Mouse (Mus musculus): Measurements from ENCODE around the gene Sfxn1.

Gene Sfxn1

DNA sequence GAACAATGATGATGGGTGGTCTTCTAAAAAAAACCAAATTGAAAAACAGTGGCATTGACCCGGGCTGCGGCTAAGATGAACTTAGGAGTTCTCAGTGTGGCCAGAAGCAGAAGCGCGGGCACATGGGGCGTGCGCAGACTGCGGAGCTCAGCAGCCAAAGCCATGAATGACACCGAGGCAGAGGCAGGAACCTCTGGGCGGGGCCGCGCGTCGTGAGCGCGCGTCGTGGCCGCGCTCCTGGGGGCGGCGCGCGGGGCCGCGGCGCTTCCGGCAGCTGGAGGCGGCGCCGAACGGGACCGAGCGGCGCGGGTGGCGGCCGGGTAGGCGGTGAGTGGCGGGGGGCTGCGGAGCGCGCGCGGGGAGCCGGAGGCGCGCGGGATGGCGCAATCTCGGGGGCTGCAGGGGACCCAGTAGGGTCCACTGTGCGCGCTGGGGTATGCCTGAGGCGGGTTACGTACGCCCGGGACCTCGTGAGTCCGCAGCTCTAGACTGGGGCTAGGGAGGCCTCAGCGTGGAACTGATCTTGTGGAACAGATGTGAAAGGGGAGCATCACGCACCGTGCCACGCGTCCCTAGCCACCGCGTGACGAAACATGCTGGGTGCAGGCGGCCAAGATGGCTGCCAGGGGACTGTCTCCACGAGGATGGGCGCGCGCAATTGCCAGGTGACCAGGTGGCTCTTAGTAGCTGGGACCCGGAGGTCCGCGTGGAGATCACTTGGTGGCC is at the start of gene Sfxn1:
Gene Sfxn1 (plus strand): TSS at position 264 of the 726 bp plus-strand sequence.
- DNase-seq: peak; percentile 72 to 91

DNA sequence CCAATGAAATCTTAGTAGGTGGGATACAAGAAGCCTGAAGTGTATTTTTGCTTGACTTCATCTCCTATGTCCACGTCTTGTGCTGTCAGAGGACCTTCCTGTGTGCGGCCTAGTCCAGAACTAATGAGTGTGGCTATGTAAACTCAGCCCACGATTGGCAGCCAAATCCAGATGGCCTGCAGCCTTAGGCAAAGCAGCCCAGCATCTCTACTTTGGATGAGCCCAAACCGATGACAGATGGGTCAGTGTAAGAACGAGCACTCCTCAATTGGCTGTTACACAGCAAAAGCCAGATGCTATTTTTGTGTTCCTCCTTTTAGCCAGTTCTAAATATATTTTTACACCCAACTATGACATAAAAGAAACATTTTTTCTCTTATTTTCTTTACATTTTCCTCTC is 48.4 kb upstream of the Sfxn1 start:
- DNase-seq: no peak

GRCm38 (mm10) chr13:54027079-54027478 is 44.6 kb upstream of the Sfxn1 start:
- no peak for DNase-seq

GRCm38 (mm10) chr13:54033653-54034052 is 38.0 kb upstream of the Sfxn1 start:
- DNase-seq: no peak

- DNase-seq: peak in 1 of 2 experiments; percentile 30
These were observed 36.1 kb upstream of the Sfxn1 start for GRCm38 (mm10) chr13:54035541-54035940.

GRCm38 (mm10) chr13:54037936-54038335 is 33.7 kb upstream of the Sfxn1 start:
- DNase-seq: no peak

GRCm38 (mm10) chr13:54040256-54040655 is 31.4 kb upstream of the Sfxn1 start:
- no peak for DNase-seq

- no peak for DNase-seq
These were observed 22.9 kb upstream of the Sfxn1 start for GRCm38 (mm10) chr13:54048679-54049352.

- DNase-seq: no peak
These were observed 20.0 kb upstream of the Sfxn1 start for GRCm38 (mm10) chr13:54051641-54052040.

GRCm38 (mm10) chr13:54054962-54055361 is 16.7 kb upstream of the Sfxn1 start:
- DNase-seq: no peak

GRCm38 (mm10) chr13:54055448-54055861 is 16.2 kb upstream of the Sfxn1 start, which contains the start of gene Drd1:
Gene Drd1 (minus strand): TSS chr13:54055705.
- DNase-seq: peak; percentile 64 to 69

DNA sequence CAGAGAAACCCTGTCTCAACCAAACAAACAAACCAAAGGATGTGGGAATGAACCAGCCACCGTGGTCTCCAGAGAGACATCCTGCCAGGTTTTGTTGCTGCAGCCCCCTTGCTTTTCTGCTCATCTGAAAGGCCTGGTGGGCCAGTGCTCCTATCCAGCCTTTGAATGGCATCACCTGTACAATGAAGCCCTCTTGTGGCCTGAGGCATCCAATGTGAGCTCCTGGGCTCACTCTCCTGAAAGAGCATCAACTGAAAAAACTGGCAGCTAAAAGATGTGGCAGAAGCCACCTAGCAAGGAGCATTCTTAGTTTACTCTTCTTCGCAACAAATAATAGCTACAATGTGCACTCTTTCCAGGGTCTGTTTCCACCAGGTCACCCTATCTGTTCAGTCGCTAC is 9.6 kb upstream of the Sfxn1 start:
- DNase-seq: no peak

DNA sequence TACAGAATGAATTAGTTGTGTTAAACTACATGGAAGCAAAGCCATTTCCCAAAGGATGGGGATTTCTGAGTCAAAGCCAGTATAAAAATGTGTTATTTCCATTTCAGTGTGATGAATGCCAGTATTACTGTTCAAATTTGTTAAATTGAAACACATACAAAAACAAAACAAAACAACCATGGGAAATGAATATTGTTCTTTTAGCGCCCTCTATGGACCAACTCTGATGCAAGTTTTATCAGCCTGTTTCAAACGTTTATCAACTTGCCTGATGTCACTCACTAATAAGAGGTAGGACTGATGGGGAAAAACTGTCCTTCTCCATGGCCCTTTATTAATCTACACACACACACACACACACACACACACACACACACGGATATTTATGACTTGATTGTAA is 8.4 kb upstream of the Sfxn1 start:
- DNase-seq: peak in 1 of 2 experiments; percentile 49

DNA sequence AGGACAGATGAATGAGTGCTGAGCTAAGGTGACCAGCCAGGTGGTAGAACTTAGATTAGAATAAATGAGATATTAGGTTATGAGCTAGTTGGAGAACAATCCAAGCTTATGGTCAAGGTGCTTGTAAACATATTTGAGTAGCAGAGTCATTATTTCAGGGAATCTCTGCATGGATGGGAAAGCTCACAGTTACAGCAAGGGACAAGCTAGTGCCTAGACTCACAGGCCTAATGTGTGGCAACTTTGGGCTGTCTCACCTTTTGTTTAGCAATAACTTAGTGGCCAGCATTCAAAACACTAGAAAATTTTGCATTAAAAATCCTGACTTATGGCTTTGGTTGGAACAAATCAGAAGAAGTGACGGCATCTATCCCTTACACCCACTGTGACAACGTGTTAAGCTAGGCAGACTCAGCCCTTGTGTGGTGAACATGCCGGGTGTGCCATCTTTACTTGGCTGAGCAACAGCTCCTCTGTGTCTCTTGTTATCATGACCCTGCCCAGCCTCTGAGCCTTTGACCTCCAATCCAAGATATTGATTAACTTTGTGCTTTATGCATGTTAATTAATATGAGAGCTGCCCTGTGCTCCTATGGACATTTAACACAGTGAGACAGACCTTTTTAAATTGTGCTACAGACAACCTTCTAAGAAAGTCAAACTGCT is 5.5 kb upstream of the Sfxn1 start:
- no peak for DNase-seq

- peak; percentile 60 to 73 for DNase-seq
These were observed 4.0 kb upstream of the Sfxn1 start for GRCm38 (mm10) chr13:54067617-54068166.

- DNase-seq: no peak
These were observed 658 bp upstream of the Sfxn1 start for GRCm38 (mm10) chr13:54071011-54071410.

GRCm38 (mm10) chr13:54072526-54073057 is 923 bp downstream of the Sfxn1 start:
- DNase-seq: no peak

GRCm38 (mm10) chr13:54073066-54073465 is 1.4 kb downstream of the Sfxn1 start:
- no peak for DNase-seq

DNA sequence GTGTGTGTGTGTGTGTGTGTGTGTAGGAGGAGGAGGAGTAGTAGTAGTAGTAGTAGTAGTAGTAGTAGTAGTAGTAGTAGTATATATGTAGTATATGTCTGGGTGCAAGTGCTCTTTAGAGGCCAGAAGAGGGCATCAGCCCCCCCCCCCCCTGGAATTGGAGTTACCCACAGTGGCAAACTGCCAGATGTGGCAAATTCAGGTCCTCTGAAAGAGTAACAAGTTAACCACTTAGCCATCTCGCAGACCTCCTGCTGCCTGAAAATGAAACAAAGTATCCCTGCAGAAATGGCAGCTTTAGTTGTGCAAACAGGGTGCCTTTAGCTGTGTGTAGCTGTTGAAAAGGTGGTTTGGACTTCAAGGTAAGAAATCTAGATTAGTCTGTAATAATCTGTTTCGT is 1.8 kb downstream of the Sfxn1 start:
- peak; percentile 71 to 73 for DNase-seq

GRCm38 (mm10) chr13:54075416-54075815 is 3.7 kb downstream of the Sfxn1 start:
- DNase-seq: no peak

DNA sequence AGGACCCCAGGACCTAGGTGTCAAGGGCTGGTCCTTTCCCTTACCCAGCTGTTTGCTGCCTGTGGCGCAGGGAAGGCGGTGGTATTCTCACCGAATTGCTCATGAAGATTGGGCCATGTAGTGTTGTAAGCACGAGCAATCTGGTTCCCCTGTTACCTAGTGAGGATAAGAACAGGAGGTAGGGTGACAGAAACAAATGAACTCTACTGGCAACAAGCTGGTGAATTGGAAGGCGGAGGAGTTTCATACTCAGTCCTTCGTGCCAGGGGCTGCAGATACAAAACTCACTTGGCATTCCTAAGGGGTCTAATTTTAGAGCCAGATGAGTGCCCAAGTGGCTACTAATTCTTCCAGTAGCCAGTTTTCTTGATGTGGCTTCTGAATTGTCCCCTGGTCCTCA is 4.4 kb downstream of the Sfxn1 start:
- DNase-seq: no peak

DNA sequence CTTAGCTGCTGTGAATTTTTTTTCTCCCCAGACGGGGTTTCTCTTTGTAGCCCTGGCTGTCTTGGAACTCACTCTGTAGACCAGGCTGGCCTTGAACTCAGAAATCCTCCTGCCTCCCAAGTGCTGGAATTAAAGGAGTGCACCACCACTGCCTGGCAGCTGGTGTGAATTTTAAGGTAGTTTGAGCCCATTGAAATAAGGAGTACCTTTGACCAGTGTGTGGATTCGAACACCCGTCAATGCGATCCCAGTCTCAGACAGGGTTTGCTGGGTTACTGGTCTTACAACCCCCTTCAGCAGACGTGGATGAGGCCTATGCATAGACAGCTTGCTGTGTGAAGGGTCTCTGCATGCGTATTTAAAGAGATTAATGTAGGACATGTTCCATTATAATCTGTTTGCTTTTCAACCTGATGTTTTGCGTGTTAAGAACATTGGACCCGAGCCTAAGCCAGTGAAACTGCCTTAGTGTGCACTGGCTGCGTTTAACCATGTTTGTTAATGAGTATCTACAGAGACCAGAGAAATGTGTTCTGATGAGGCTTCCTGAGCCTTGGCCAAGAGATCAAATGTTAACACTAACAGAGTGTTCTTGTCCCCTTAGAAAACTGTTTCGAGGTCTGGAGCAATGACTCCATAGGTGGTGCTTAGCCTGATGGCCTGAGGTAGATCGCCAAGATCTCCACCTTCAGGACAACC is 5.2 kb downstream of the Sfxn1 start:
- peak; percentile 67 to 78 for DNase-seq

Measured in kidney, postnatal 25 days (tissue).